Mouse (Mus musculus): ENCODE data around the gene Lrp8. TPM values are rescaled to one million over a fixed set of nuclear protein-coding genes. Genes with fewer than 3 reads are reported as not detected.
A peak's percentile ranks its signal among the peaks of the same experiment; 100 is the strongest.

The Lrp8 gene
- polyA plus RNA-seq, 1 experiment, result not detected

GRCm38 (mm10) chr4:107904252-107904651 lies 102.2 kb downstream of the Lrp8 start:
- Histone ChIP-seq H3K27ac (replicated peaks; ENCODE audit: low read depth, low read length) (no peak overlapping the region), H3K4me1 (ENCODE audit: control insufficient read depth, insufficient read depth, insufficient read length, low read length) (no peaks in the 10 kb centered on the region), H3K4me3 (ENCODE audit: insufficient read depth, low read depth, low read length) (no peak overlapping the region)

DNA sequence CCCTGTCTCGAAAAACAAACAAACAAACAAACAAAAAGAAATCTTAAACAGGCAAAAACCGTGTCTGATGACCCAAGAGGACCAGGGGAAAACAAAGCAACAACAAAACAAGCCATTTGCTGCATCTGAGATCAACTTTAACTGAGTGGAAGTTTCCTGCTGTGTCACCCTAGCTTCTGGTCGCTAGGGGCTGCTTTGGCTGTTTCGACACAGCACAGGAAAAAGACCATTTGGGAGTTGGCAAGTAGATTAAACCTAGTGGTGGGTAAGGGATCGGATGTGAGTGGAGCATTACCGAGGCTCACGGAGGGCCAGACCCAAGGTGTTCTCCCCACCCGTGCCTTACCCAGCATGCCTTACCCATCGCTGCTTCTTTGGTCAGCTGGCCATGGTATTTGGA lies 104.5 kb downstream of the Lrp8 start:
- Histone ChIP-seq H3K4me1 (ENCODE audit: control insufficient read depth, insufficient read depth, insufficient read length, low read length) (no peaks in the 10 kb centered on the region), H3K4me3 (ENCODE audit: insufficient read depth, low read depth, low read length) (no peak overlapping the region), H3K27ac (replicated peaks; ENCODE audit: low read depth, low read length) (no peak overlapping the region)

DNA sequence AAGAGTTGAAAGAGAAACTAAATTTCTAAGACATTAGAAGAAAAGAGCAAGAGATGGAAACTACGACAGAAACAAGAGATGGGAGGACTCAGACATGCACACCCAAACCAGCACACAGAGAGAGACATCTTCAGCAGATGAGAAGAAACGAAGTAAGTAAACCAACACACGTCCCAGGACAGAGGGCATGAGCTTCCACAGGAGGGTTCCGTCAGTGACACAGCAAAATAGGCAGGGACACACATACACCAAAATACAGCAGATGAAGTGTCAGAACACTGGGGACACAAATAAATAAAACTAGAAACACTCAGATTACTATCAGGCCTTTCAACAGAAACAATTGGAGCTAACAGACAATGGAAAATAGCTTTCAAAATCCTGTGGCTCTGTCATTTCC lies 108.0 kb downstream of the Lrp8 start:
- no peaks in the 10 kb centered on the region for H3K4me1 ChIP-seq (ENCODE audit: control insufficient read depth, insufficient read depth, insufficient read length, low read length)
- H3K27ac ChIP-seq (replicated peaks; ENCODE audit: low read depth, low read length), result no peak overlapping the region; the same call in 1 of the 2 replicates
- no peak overlapping the region for H3K4me3 ChIP-seq (ENCODE audit: insufficient read depth, low read depth, low read length)

GRCm38 (mm10) chr4:107920336-107920735 lies 118.3 kb downstream of the Lrp8 start:
- Histone ChIP-seq H3K4me3 (ENCODE audit: insufficient read depth, low read depth, low read length) (no peak overlapping the region), H3K4me1 (ENCODE audit: control insufficient read depth, insufficient read depth, insufficient read length, low read length) (peaks cover 8% of the 10 kb centered on the region; the same call in 1 of the 2 replicates), H3K27ac (replicated peaks; ENCODE audit: low read depth, low read length) (peak overlapping the region; percentile 100)

- H3K4me3 ChIP-seq (ENCODE audit: insufficient read depth, low read depth, low read length), result peak overlapping the region; percentile 86
- H3K27ac ChIP-seq (replicated peaks; ENCODE audit: low read depth, low read length), result peak overlapping the region; percentile 100
These were observed 119.2 kb downstream of the Lrp8 start for GRCm38 (mm10) chr4:107921152-107921695.

GRCm38 (mm10) chr4:107921952-107922351 lies 119.9 kb downstream of the Lrp8 start:
- H3K4me3 ChIP-seq (ENCODE audit: insufficient read depth, low read depth, low read length), result peak overlapping the region; percentile 86
- H3K27ac ChIP-seq (replicated peaks; ENCODE audit: low read depth, low read length), result peak overlapping the region; percentile 100
- H3K4me1 ChIP-seq (ENCODE audit: control insufficient read depth, insufficient read depth, insufficient read length, low read length), result peaks cover 8% of the 10 kb centered on the region; the same call in 1 of the 2 replicates

More at GRCm38 (mm10) chr4:107921152-107921695, 119.2 kb downstream of the Lrp8 start:
- peaks cover 8% of the 10 kb centered on the region; the same call in 1 of the 2 replicates for H3K4me1 ChIP-seq (ENCODE audit: control insufficient read depth, insufficient read depth, insufficient read length, low read length)

DNA sequence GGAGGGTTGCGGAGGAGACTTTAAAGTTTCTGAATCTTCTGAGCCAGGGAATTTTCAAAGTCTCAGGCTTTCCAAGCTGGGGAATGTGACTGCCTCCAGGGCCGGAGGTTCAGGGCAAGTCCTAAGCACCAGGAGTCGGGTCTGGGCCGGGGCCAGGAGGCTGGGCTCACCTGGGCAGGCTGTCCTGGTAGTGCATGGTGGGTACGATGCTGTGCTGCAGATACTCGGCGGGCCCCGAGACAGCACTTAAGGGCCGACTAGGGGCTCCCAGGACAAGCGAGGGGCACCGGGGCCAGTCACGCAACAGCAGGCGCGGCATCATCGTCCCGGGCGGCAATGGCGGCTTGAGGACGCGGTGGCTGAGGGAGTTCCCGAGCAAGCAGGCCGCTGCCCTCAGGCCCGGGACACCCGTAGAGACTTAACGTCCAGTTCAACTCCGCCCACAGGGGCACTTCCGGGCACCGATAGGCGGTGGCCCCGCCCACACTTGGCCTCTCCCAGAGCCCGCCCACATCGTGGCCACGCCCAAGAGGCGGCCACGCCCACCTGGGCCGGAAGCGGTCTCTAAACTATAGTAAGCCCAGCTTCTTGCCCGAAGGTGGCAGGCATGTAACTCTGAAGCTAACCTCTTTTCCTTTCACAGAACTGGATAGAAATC lies 121.2 kb downstream of the Lrp8 start, which contains the start of gene Cpt2:
TSS of gene Cpt2 (minus strand) at position 466 of the 658 bp plus-strand sequence.
- Histone ChIP-seq H3K4me3 (ENCODE audit: insufficient read depth, low read depth, low read length) (peak within 1 kb of the TSS; percentile 86), H3K27ac (replicated peaks; ENCODE audit: low read depth, low read length) (peak within 1 kb of the TSS; percentile 100), H3K4me1 (ENCODE audit: control insufficient read depth, insufficient read depth, insufficient read length, low read length) (peaks cover 8% of the 10 kb centered on the region; the same call in 1 of the 2 replicates)

DNA sequence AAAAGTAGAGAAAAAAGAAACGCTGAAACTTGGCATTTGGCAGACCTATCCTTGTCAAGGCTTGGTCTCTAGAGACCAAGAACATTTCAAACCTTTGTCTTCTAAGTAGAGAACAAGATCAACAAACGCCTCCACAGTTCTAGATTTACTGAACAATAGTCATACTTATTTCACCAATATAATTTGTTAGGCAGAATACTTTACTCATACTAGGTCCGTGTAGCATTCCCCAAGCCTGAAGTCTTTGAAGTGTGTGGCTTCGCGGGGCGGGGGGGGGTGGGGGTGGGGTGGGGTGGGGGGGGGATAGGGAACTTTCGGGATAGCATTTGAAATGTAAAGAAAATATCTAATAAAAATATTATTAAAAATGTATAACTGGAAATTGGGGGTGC lies 121.7 kb downstream of the Lrp8 start:
- H3K4me3 ChIP-seq (ENCODE audit: insufficient read depth, low read depth, low read length), result peak overlapping the region; percentile 18; the same call in 1 of the 2 replicates
- H3K4me1 ChIP-seq (ENCODE audit: control insufficient read depth, insufficient read depth, insufficient read length, low read length), result peaks cover 8% of the 10 kb centered on the region; the same call in 1 of the 2 replicates
- no peak overlapping the region for H3K27ac ChIP-seq (replicated peaks; ENCODE audit: low read depth, low read length)

Other genes starting within 250 kb of the Lrp8 start
- not detected in 2 replicates for gene Dmrtb1, start 118.0 kb upstream of the Lrp8 start, polyA plus RNA-seq (2012; ENCODE audit: insufficient read depth, insufficient read length, missing spikeins)
- 77.1 and 95.2 TPM in 2 replicates for gene Magoh, start 77.5 kb downstream of the Lrp8 start, polyA plus RNA-seq (2012; ENCODE audit: insufficient read depth, insufficient read length, missing spikeins)
- gene 0610037L13Rik, start 87.6 kb downstream of the Lrp8 start, polyA plus RNA-seq (2012; ENCODE audit: insufficient read depth, insufficient read length, missing spikeins), result 77.0 and 102 TPM in 2 replicates
- 491 and 628 TPM in 2 replicates for gene Cpt2, start 121.3 kb downstream of the Lrp8 start, polyA plus RNA-seq (2012; ENCODE audit: insufficient read depth, insufficient read length, missing spikeins)
- gene Slc1a7, start 166.1 kb downstream of the Lrp8 start, polyA plus RNA-seq (2012; ENCODE audit: insufficient read depth, insufficient read length, missing spikeins), result not detected in 2 replicates

Data from brown adipose tissue, adult 24 weeks (tissue).